Mouse (Mus musculus) left cerebral cortex, postnatal 10 days (tissue): ENCODE data around the gene BC029722. TPM values are rescaled to one million over a fixed set of nuclear protein-coding genes. Genes with fewer than 3 reads are reported as not detected.
"Not testable (repeated sequence)": the region's sequence is repeated elsewhere in the genome, so short reads cannot be mapped to it uniquely, and the experiment has no call there.

Source experiments
- DNase-seq, 2 experiments: peaks; one replicate each; pipeline ENCODE4 v3.0.0; 2021 to 2022; ENCODE audit warnings: low spot score in 2 of 2, mixed read lengths in 1 of 2; ENCODE audit errors: extremely low spot score in 1 of 2
- intact Hi-C: fragments of 180-260 bp; cut with DNase I; formaldehyde crosslinking; loops from one replicate; pipeline ENCODE4 v1.15.1; 2025
- total RNA-seq, 2 experiments: library from RNA; stranded (reverse); gene quantifications; 2 replicates each; pipeline ENCODE4 v1.2.3; 2021

Gene BC029722
- 10 to 100 TPM; 36.8 to 39.4 TPM for total RNA-seq

DNA sequence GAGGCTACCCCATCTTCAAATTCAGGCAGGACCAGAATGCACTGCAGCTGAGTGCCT, at the start of gene BC029722:
TSS of gene BC029722 (minus strand) at position 35 of the 57 bp plus-strand sequence.
- intact Hi-C loops = no loop called here
- DNase-seq = no peak

DNA sequence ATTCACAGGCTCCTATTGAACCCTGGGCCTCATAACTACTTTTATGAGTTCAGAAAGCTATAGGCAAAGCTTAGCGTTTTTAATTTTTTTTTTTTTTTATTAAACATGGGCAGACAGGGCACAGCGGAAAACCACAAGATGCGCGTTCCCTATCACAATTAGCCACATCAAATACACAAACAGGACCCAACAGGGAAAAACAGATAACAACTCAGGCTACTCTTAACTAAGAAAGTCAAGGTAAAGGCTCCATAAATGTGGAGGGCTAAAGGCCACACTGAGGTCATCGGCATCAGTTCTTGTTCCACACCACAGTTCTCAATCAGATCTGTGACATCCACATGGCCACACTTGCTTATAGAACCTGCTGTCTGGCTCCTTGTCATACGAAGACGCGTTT, 49.1 kb upstream of the BC029722 start:
- no peak for DNase-seq
- intact Hi-C loops = no loop called here

GRCm38 (mm10) chr2:155863301-155863867, 44.2 kb upstream of the BC029722 start:
- DNase-seq = no peak
- intact Hi-C loops = no loop called here

DNA sequence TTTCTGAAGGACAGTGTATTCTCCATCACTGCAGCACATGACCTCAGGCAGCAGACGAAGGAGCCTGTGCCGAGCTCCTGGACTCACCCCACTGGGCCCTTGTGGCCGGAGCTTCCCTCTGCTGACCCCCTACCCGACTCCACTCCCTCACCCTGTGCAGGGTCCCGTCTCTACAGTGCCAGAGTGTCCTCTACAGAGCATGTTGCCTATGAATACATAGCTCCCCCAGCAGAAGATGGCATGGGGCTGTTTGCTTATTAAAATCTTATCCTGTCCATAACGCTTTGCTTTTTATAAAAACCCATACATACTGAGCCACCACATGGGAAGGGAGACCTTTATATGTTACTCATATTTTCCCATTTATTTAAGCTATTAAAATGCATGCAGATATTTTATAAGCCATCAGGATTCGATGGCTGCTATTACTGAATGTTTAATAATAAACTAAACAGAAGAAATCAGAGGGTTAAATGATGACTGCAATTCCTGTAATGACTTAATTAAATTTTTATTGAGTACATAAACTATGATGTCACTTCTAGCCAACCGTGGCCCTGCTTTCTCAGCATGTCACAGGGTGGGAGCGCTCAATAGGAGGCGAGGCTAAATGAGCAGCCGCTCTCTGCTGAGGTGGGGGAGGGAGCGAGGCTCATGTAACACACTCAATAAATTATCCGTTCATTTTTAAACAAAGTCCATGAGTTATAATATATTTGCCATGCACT, 43.5 kb upstream of the BC029722 start:
- intact Hi-C loops = no loop called here
- DNase-seq = peak; percentile 25 to 56

DNA sequence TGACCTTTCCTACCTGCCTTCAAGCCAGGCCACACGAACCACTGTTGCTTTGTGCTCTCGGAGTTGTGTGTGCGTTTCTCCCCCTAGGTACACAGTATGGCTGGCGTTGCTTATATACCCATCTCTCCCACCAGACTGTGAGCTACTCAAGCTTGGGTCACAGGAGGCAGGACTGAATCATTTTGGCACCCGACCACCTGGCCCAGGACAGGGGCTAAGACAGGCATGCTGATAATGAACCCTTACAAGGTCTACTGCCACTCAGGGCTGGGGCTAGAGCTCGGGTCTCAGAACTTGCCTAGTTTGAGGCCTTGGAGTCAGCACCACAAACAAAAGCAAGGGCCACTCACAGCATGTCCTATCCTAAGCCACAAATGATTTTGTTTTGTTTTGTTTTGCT, 42.4 kb upstream of the BC029722 start:
- intact Hi-C loops = no loop called here
- DNase-seq = no peak

- no peak for DNase-seq
- intact Hi-C loops = no loop called here
These were observed 40.9 kb upstream of the BC029722 start for GRCm38 (mm10) chr2:155860102-155860501.

DNA sequence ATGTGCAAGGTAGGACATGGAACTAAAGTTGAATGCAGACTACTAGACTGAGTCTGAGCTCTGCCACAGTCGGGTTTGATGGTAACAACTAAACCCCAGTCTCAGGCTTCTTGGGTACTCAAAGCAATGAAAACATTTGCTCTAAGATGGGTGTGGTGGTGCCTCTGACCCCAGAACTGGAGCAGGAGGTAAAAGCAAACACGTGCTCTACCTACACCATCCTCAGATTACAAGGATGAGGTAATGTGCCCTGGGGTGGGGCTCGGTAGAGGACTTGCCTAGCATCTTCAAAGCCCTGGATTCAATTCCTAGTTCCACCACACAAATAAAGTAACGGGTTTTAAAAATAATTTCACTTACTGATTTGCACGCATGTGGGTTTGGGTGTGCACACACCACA, 33.3 kb upstream of the BC029722 start:
- no peak for DNase-seq
- intact Hi-C loops = no loop called here

- intact Hi-C loops = no loop called here
- DNase-seq = no peak
These were observed 30.9 kb upstream of the BC029722 start for GRCm38 (mm10) chr2:155850120-155850519.

GRCm38 (mm10) chr2:155849464-155849863, 30.2 kb upstream of the BC029722 start:
- intact Hi-C loops = no loop called here
- DNase-seq = no peak

GRCm38 (mm10) chr2:155848291-155848690, 29.1 kb upstream of the BC029722 start:
- peak; percentile 72 to 80 for DNase-seq
- intact Hi-C loops = loop anchor here (1.0 kb wide), 1 partner anchor 98 kb away; no protein-coding TSS in a partner anchor

DNA sequence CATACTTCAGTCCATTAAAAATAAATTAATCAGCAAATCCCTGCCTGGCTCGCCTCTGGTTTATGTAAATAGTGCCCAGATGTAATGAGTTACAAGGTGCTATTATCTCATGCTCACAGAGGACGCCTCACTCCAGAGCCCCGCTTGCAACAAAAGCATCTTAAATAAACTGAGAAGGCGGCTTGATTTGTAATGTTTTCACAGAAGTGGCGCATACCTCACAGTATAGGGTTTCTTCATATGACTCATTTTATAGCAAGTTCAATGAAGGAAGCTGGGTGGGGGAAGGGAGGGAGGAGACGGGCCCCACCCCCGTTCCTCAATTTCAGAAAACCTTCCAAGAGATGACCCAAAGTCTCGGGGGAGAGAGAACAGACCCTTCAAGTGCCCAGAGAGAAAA, 27.7 kb upstream of the BC029722 start:
- no peak for DNase-seq
- intact Hi-C loops = no loop called here

DNA sequence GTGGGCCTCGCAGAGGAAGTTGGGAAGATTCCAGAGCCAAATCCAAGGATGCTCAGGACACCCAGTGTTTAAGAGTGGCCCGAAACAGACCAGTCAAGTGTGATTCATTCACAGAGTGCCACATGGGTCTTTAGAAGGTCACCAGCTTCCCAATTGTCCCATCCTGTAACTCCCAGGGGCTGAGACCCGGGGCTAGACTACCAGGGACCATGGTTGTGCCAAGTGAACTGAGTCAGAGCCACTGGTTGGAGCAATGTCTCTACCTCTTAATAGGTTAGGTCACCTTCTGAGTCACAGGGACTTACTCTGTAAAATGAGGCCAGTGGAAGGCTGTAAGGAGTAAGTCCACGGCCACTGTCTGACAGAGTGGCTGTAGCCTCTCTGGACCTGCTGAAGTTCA, 19.7 kb upstream of the BC029722 start:
- intact Hi-C loops = no loop called here

DNA sequence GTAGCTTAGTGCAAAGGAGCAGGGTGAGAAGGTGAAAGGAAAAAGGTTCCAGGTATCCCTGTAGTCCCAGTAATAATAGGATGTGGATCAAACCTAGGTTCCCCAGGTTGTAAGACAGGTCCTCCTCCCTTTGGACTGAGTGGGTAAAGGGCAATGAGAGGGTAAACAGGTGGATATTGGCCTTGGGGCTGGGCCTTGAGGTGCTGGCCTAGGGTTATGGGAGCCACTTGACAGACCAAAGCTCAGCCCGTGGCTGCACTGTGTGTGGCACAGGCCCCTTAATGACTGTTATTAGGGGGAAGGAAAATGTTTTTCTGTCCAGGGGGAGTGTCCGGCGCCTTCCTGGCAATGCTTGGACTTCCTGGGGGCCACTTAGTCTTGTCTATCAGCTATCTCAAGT, 18.7 kb upstream of the BC029722 start:
- DNase-seq = no peak
- intact Hi-C loops = no loop called here

More for the DNA sequence above, 19.7 kb upstream of the BC029722 start:
- DNase-seq = no peak

DNA sequence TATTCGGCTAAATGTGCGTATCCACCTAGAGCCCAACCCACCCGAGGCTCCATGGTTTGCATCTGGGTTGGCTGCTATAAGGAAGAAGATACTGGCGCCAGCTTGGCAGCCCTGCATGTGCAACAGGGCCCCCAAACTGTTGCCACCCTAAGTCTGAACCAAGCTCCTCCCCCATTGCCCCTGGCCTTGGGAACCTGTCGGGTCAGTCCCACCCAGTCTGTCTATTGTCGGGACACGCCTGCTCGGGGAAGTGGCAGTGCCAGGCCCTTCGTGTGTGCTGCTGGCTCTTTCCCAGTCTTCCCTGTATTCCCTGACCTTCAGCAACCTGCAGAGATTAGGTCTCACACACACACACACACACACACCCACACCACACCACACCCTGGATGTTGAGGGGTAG, 15.5 kb upstream of the BC029722 start, which contains the start of gene Fam83c:
TSS of gene Fam83c (minus strand) at position 123 of the 400 bp plus-strand sequence.
- DNase-seq = no peak
- intact Hi-C loops = no loop called here

GRCm38 (mm10) chr2:155832087-155832486, 12.9 kb upstream of the BC029722 start:
- DNase-seq, intact Hi-C loops: not testable (repeated sequence)

DNA sequence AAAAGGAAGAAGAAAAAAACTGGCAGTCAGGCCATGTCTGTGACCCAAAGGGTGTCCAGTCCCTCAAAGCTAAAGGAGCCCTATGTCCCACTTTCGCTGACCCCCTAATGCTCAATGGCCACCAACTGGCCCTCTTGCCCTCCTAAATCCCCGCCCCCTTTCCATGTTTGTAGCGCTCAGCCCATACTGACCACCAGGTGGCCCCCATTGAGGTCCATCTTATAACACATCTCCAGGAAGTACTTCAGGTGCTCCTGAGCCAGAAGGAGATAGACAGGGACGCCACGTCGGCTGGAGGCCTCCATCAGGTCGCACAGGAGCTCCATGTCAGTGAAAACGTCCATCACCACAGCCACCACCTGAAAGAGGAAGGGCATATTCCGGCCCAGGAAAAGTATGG, 12.1 kb upstream of the BC029722 start:
- intact Hi-C loops = no loop called here
- no peak for DNase-seq

DNA sequence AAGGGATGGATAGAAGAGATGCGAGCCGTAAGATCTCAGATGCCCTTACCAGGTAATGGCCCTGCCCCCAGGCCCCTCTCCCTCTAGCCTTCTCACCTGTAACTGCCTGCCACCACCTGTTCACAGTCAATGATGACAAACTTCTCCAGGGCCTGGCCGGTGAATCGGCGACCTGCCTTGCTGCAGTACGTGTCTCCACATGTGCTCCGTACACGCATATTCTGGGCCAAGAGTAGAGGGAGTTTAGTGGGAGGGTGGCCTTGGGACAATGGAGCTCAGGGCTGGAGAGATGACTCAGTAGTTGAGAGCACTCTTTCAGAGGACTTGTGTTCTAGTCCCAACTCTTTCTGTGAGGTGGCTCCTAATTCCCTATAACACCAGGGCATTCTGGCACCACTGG, 11.6 kb upstream of the BC029722 start:
- no peak for DNase-seq
- intact Hi-C loops = no loop called here

DNA sequence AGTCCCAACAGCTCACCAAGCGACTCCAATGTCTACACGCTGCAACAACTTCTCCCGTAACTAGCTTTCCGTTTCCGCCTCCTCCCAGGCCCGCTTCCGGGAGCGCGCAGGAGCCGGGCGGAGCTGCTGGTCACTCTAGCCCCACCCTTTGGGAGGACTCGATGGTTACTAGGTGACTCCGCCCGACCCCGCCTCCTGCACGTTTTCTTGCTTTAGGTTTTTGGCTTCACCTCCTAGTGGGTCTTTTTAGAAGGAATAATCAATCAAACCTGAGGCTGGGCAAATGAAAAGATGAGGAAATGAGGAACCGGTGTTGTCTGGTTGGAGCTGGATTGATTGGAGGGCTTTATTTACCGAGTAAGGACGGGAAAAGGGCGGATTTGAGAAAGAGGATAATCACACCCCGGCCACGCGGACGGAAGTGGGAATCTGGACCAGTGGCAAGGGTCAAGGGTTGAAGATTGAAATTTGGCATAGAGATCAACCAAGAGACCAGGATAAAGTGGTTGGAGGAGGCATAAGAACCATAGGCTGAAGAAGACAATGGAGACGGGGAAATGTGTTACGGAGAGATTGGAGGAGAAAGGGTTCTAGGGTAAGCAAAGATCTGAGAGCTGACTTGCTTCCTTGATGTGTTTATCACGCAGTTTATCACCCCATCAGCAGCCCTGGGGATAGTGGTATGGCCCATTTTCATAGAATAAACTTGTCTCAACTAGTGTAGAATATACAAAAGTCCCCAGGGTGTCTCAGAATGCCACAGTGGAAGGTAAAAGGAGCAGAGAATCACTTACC, 7.6 kb upstream of the BC029722 start, which contains the start of gene Eif6:
TSS of gene Eif6 (minus strand) at position 296 of the 795 bp plus-strand sequence.
- DNase-seq = peak; percentile 85 to 93
- intact Hi-C loops = no loop called here

GRCm38 (mm10) chr2:155825904-155826629, 6.8 kb upstream of the BC029722 start:
- intact Hi-C loops = no loop called here

GRCm38 (mm10) chr2:155823722-155824121, 4.5 kb upstream of the BC029722 start:
- intact Hi-C loops = no loop called here
- DNase-seq = no peak

More at GRCm38 (mm10) chr2:155825904-155826629, 6.8 kb upstream of the BC029722 start:
- peak in 1 of 2 experiments; percentile 47 for DNase-seq
